Mouse (Mus musculus): ENCODE results near the gene Garem2. TPM values are rescaled to one million over a fixed set of nuclear protein-coding genes. Genes with fewer than 3 reads are reported as not detected.

Garem2 gene
- polyA plus RNA-seq, 1 experiment: not detected

GRCm38 (mm10) chr5:30108233-30108632 lies 3.3 kb downstream of the Garem2 start:
- TF ChIP-seq TAL1 (IDR thresholded peaks at IDR 0.05; ENCODE audit: low read length) (no peak), GATA1 (IDR thresholded peaks at IDR 0.05; ENCODE audit: low read length) (no peak)
- no peaks in the 10 kb centered on the region for H3K36me3 ChIP-seq (ENCODE audit: control insufficient read depth)
- no peak overlapping the region for H3K4me3 ChIP-seq (replicated peaks)
- H3K4me1 ChIP-seq (ENCODE audit: control insufficient read depth): no peaks in the 10 kb centered on the region
- no peaks in the 10 kb centered on the region; the same call in 1 of the 2 replicates for H3K9me3 ChIP-seq (ENCODE audit: control insufficient read depth, low read length)
- peaks cover 97% of the 10 kb centered on the region for H3K27me3 ChIP-seq (ENCODE audit: control insufficient read depth)

- Histone ChIP-seq H3K4me3 (replicated peaks) (no peak overlapping the region), H3K4me1 (ENCODE audit: control insufficient read depth) (peaks cover 8% of the 10 kb centered on the region), H3K9me3 (ENCODE audit: control insufficient read depth, low read length) (no peaks in the 10 kb centered on the region; the same call in 1 of the 2 replicates), H3K27me3 (ENCODE audit: control insufficient read depth) (peaks cover 97% of the 10 kb centered on the region), H3K36me3 (ENCODE audit: control insufficient read depth) (no peaks in the 10 kb centered on the region)
- TF ChIP-seq GATA1 (IDR thresholded peaks at IDR 0.05; ENCODE audit: low read length): no peak
- TF ChIP-seq TAL1 (IDR thresholded peaks at IDR 0.05; ENCODE audit: low read length): no peak
Observed at GRCm38 (mm10) chr5:30109899-30110298, 4.9 kb downstream of the Garem2 start.

- Histone ChIP-seq H3K27me3 (ENCODE audit: control insufficient read depth) (peaks cover 95% of the 10 kb centered on the region), H3K4me3 (replicated peaks) (no peak overlapping the region)
- no peak for TF ChIP-seq TAL1 (IDR thresholded peaks at IDR 0.05; ENCODE audit: low read length)
- TF ChIP-seq GATA1 (IDR thresholded peaks at IDR 0.05; ENCODE audit: low read length): no peak
Observed at GRCm38 (mm10) chr5:30110371-30111060, 5.6 kb downstream of the Garem2 start.

GRCm38 (mm10) chr5:30111126-30111525 lies 6.2 kb downstream of the Garem2 start:
- Histone ChIP-seq H3K36me3 (ENCODE audit: control insufficient read depth) (no peaks in the 10 kb centered on the region), H3K4me1 (ENCODE audit: control insufficient read depth) (peaks cover 8% of the 10 kb centered on the region), H3K27me3 (ENCODE audit: control insufficient read depth) (peaks cover 95% of the 10 kb centered on the region), H3K4me3 (replicated peaks) (no peak overlapping the region), H3K9me3 (ENCODE audit: control insufficient read depth, low read length) (no peaks in the 10 kb centered on the region; the same call in 1 of the 2 replicates)
- no peak for TF ChIP-seq GATA1 (IDR thresholded peaks at IDR 0.05; ENCODE audit: low read length)
- TF ChIP-seq TAL1 (IDR thresholded peaks at IDR 0.05; ENCODE audit: low read length): no peak

More at GRCm38 (mm10) chr5:30110371-30111060, 5.6 kb downstream of the Garem2 start:
- no peaks in the 10 kb centered on the region; the same call in 1 of the 2 replicates for H3K9me3 ChIP-seq (ENCODE audit: control insufficient read depth, low read length)
- H3K36me3 ChIP-seq (ENCODE audit: control insufficient read depth): no peaks in the 10 kb centered on the region
- peaks cover 8% of the 10 kb centered on the region for H3K4me1 ChIP-seq (ENCODE audit: control insufficient read depth)

- peaks cover 8% of the 10 kb centered on the region for H3K4me1 ChIP-seq (ENCODE audit: control insufficient read depth)
- TF ChIP-seq GATA1 (IDR thresholded peaks at IDR 0.05; ENCODE audit: low read length): no peak
- TF ChIP-seq TAL1 (IDR thresholded peaks at IDR 0.05; ENCODE audit: low read length): no peak
- peaks cover 2% of the 10 kb centered on the region for H3K36me3 ChIP-seq (ENCODE audit: control insufficient read depth)
- peaks cover 90% of the 10 kb centered on the region for H3K27me3 ChIP-seq (ENCODE audit: control insufficient read depth)
- H3K4me3 ChIP-seq (replicated peaks): no peak overlapping the region
- H3K9me3 ChIP-seq (ENCODE audit: control insufficient read depth, low read length): no peaks in the 10 kb centered on the region; the same call in 1 of the 2 replicates
Observed at GRCm38 (mm10) chr5:30111771-30112170, 6.8 kb downstream of the Garem2 start.

GRCm38 (mm10) chr5:30112533-30113068 lies 7.6 kb downstream of the Garem2 start:
- TF ChIP-seq GATA1 (IDR thresholded peaks at IDR 0.05; ENCODE audit: low read length) (no peak), TAL1 (IDR thresholded peaks at IDR 0.05; ENCODE audit: low read length) (no peak)
- H3K36me3 ChIP-seq (ENCODE audit: control insufficient read depth): peaks cover 7% of the 10 kb centered on the region
- peaks cover 8% of the 10 kb centered on the region for H3K4me1 ChIP-seq (ENCODE audit: control insufficient read depth)

GRCm38 (mm10) chr5:30113881-30114760 lies 9.2 kb downstream of the Garem2 start:
- H3K9me3 ChIP-seq (ENCODE audit: control insufficient read depth, low read length): no peaks in the 10 kb centered on the region; the same call in 1 of the 2 replicates
- peaks cover 22% of the 10 kb centered on the region for H3K36me3 ChIP-seq (ENCODE audit: control insufficient read depth)
- H3K4me3 ChIP-seq (replicated peaks): peak overlapping the region; percentile 40
- TF ChIP-seq TAL1 (IDR thresholded peaks at IDR 0.05; ENCODE audit: low read length) (no peak), GATA1 (IDR thresholded peaks at IDR 0.05; ENCODE audit: low read length) (no peak)
- peaks cover 69% of the 10 kb centered on the region for H3K27me3 ChIP-seq (ENCODE audit: control insufficient read depth)
- peaks cover 8% of the 10 kb centered on the region for H3K4me1 ChIP-seq (ENCODE audit: control insufficient read depth)

More at GRCm38 (mm10) chr5:30112533-30113068, 7.6 kb downstream of the Garem2 start:
- H3K27me3 ChIP-seq (ENCODE audit: control insufficient read depth): peaks cover 81% of the 10 kb centered on the region
- H3K4me3 ChIP-seq (replicated peaks): no peak overlapping the region
- no peaks in the 10 kb centered on the region; the same call in 1 of the 2 replicates for H3K9me3 ChIP-seq (ENCODE audit: control insufficient read depth, low read length)

- H3K36me3 ChIP-seq (ENCODE audit: control insufficient read depth): peaks cover 29% of the 10 kb centered on the region
- no peaks in the 10 kb centered on the region; the same call in 1 of the 2 replicates for H3K9me3 ChIP-seq (ENCODE audit: control insufficient read depth, low read length)
- no peak for TF ChIP-seq GATA1 (IDR thresholded peaks at IDR 0.05; ENCODE audit: low read length)
- TF ChIP-seq TAL1 (IDR thresholded peaks at IDR 0.05; ENCODE audit: low read length): no peak
- H3K27me3 ChIP-seq (ENCODE audit: control insufficient read depth): peaks cover 63% of the 10 kb centered on the region
- peak overlapping the region; percentile 40 for H3K4me3 ChIP-seq (replicated peaks)
- peaks cover 8% of the 10 kb centered on the region for H3K4me1 ChIP-seq (ENCODE audit: control insufficient read depth)
Observed at GRCm38 (mm10) chr5:30114761-30115140, 9.8 kb downstream of the Garem2 start.
